Mouse (Mus musculus) lung, postnatal 0 days (tissue): ENCODE measurements around the gene Senp6. TPM values are rescaled to one million over a fixed set of nuclear protein-coding genes. Genes with fewer than 3 reads are reported as not detected.

Experiments
- ATAC-seq: fragments of 200-750 bp; cut with Nextera tagmentation; 2 replicates; pipeline ENCODE4 v1.8.0; 2017; ENCODE audit warnings: moderate library complexity
- DNase-seq: peaks from one replicate; pipeline ENCODE4 v3.0.0-alpha.2; 2016; ENCODE audit warnings: low spot score
- H3K27ac ChIP-seq: fragments of 300-500 bp; sonication (generic); 2 replicates; pipeline ENCODE4 v1.5.1; 2014; ENCODE audit warnings: antibody characterized with exemption, mild to moderate bottlenecking, low read length, mixed read lengths
- H3K27me3 ChIP-seq: fragments of 300-500 bp; sonication (generic); replicated peaks from 2 replicates; pipeline ENCODE4 v1.6.1; 2014; ENCODE audit warnings: low read length, mixed read lengths; ENCODE audit not compliant: insufficient read depth
- H3K36me3 ChIP-seq: fragments of 300-500 bp; sonication (generic); 2 replicates; pipeline ENCODE4 v1.6.1; 2014; ENCODE audit warnings: low read length, mixed read lengths; ENCODE audit not compliant: insufficient read depth
- H3K4me1 ChIP-seq: fragments of 300-500 bp; sonication (generic); 2 replicates; pipeline ENCODE4 v1.6.1; 2014; ENCODE audit warnings: antibody characterized with exemption, low read depth, low read length, mixed read lengths; ENCODE audit not compliant: insufficient read depth
- H3K4me2 ChIP-seq: fragments of 300-500 bp; sonication (generic); replicated peaks from 2 replicates; pipeline ENCODE4 v1.6.1; 2014; ENCODE audit warnings: low read depth, mild to moderate bottlenecking, low read length, moderate library complexity, mixed read lengths
- H3K4me3 ChIP-seq: fragments of 300-500 bp; sonication (generic); 2 replicates; pipeline ENCODE4 v1.5.1; 2014; ENCODE audit warnings: low read depth, low read length
- H3K9ac ChIP-seq: fragments of 300-500 bp; sonication (generic); replicated peaks from 2 replicates; pipeline ENCODE4 v1.6.1; 2014; ENCODE audit warnings: low read depth, mild to moderate bottlenecking
- H3K9me3 ChIP-seq: fragments of 300-500 bp; sonication (generic); 2 replicates; pipeline ENCODE4 v1.6.1; 2016; ENCODE audit warnings: low read length, mixed read lengths
- CTCF ChIP-seq: IDR thresholded peaks from 2 replicates; pipeline ENCODE4 v1.5.1; 2016; ENCODE audit warnings: antibody characterized with exemption, mild to moderate bottlenecking
- EP300 ChIP-seq: IDR thresholded peaks from 2 replicates; pipeline ENCODE4 v1.6.1; 2016; ENCODE audit warnings: antibody characterized with exemption, mild to moderate bottlenecking, control low read depth
- WGBS: fragments of 180-500 bp; shearing (Covaris S2); extraction: QIAGEN DNeasy Blood & Tissue Kit; methylation state at CpG from one replicate; pipeline ENCODE4 v1.1.7; 2014; 5-methylcytosine and 5-hydroxymethylcytosine counted together
- polyA plus RNA-seq: library from polyadenylated mRNA; unstranded; fragments of >200 nt; fragmentation: Nextera tagmentation; extraction: Ambion mirVana; gene quantifications from 2 replicates; pipeline ENCODE4 v1.2.1, GENCODE M21; 2015

The Senp6 gene
- polyA plus RNA-seq, 1 experiment from 2014 or later: 48.4 TPM

GRCm38 (mm10) chr9:80164191-80164590, 97.5 kb downstream of the Senp6 start:
- Histone ChIP-seq H3K27ac (peak overlapping the region; percentile 93; the same call in 1 of the 2 replicates), H3K4me1 (peaks cover 5% of the 10 kb centered on the region; the same call in 1 of the 2 replicates), H3K4me2 (peak overlapping the region; percentile 67), H3K36me3 (no peaks in the 10 kb centered on the region), H3K9ac (no peak overlapping the region), H3K9me3 (no peaks in the 10 kb centered on the region), H3K4me3 (peak overlapping the region; percentile 78), H3K27me3 (no peaks in the 10 kb centered on the region)
- 2% methylated on average over 13 of the region's 13 CpGs for WGBS
- DNase-seq (no peak), ATAC-seq (peak; percentile 5)
- TF ChIP-seq EP300: no peak
- no peak for TF ChIP-seq CTCF

- H3K4me3 ChIP-seq: peak within 1 kb of the TSS; percentile 78
- 1% methylated on average over 65 of the region's 69 CpGs for WGBS
- H3K36me3 ChIP-seq: no peaks in the 10 kb centered on the region
- H3K4me2 ChIP-seq: peak within 1 kb of the TSS; percentile 67
- peaks cover 5% of the 10 kb centered on the region; the same call in 1 of the 2 replicates for H3K4me1 ChIP-seq
- no peaks in the 10 kb centered on the region for H3K27me3 ChIP-seq
- H3K27ac ChIP-seq: peak within 1 kb of the TSS; percentile 93
- no peaks in the 10 kb centered on the region for H3K9me3 ChIP-seq
- no peak for TF ChIP-seq EP300
- TF ChIP-seq CTCF: no peak
- peak; percentile 96 for DNase-seq
- ATAC-seq: peak; percentile 99
- H3K9ac ChIP-seq: peak within 1 kb of the TSS; percentile 91
Observed at GRCm38 (mm10) chr9:80164611-80165474, 98.1 kb downstream of the Senp6 start, which contains the start of gene Myo6. Myo6 (plus strand) TSS chr9:80165031.

- Histone ChIP-seq H3K27ac (peak overlapping the region; percentile 93), H3K4me3 (peak overlapping the region; percentile 78), H3K9ac (peak overlapping the region; percentile 91; the same call in 1 of the 2 replicates), H3K27me3 (no peaks in the 10 kb centered on the region), H3K36me3 (no peaks in the 10 kb centered on the region), H3K4me1 (peaks cover 5% of the 10 kb centered on the region; the same call in 1 of the 2 replicates), H3K9me3 (no peaks in the 10 kb centered on the region), H3K4me2 (peak overlapping the region; percentile 67)
- TF ChIP-seq CTCF: no peak
- no peak for TF ChIP-seq EP300
- DNase-seq (peak; percentile 22), ATAC-seq (no peak)
- 20% methylated on average over 9 of the region's 9 CpGs for WGBS
Observed at GRCm38 (mm10) chr9:80165690-80166089, 99.0 kb downstream of the Senp6 start.

- ATAC-seq: no peak
- Histone ChIP-seq H3K27me3 (no peaks in the 10 kb centered on the region), H3K4me2 (peak overlapping the region; percentile 67), H3K27ac (peak overlapping the region; percentile 93; the same call in 1 of the 2 replicates), H3K9ac (no peak overlapping the region), H3K36me3 (no peaks in the 10 kb centered on the region), H3K4me1 (peaks cover 5% of the 10 kb centered on the region; the same call in 1 of the 2 replicates), H3K4me3 (peak overlapping the region; percentile 78), H3K9me3 (no peaks in the 10 kb centered on the region)
- DNase-seq: peak; percentile 44
- 40% methylated on average over 6 of the region's 6 CpGs for WGBS
- no peak for TF ChIP-seq CTCF
- 0 out of 2 replicates have a peak, but pooled peaks have one; percentile 11 for TF ChIP-seq EP300
Observed at GRCm38 (mm10) chr9:80166425-80166824, 99.7 kb downstream of the Senp6 start.

GRCm38 (mm10) chr9:80167089-80167488, 100.4 kb downstream of the Senp6 start:
- TF ChIP-seq CTCF (no peak), EP300 (no peak)
- WGBS: 58% methylated on average over 4 of the region's 4 CpGs
- Histone ChIP-seq H3K4me3 (no peak overlapping the region), H3K9ac (no peak overlapping the region), H3K4me2 (no peak overlapping the region), H3K36me3 (no peaks in the 10 kb centered on the region), H3K9me3 (no peaks in the 10 kb centered on the region), H3K27ac (no peak overlapping the region), H3K27me3 (no peaks in the 10 kb centered on the region), H3K4me1 (peaks cover 5% of the 10 kb centered on the region; the same call in 1 of the 2 replicates)
- DNase-seq (no peak), ATAC-seq (no peak)

GRCm38 (mm10) chr9:80169551-80169950, 102.8 kb downstream of the Senp6 start:
- no peaks in the 10 kb centered on the region; the same call in none of the 2 replicates for H3K4me1 ChIP-seq
- H3K36me3 ChIP-seq: no peaks in the 10 kb centered on the region
- 90% methylated on average over 9 of the region's 9 CpGs for WGBS
- ATAC-seq: no peak
- H3K9me3 ChIP-seq: no peaks in the 10 kb centered on the region
- H3K4me3 ChIP-seq: no peak overlapping the region
- H3K9ac ChIP-seq: no peak overlapping the region
- no peak overlapping the region for H3K27ac ChIP-seq
- no peaks in the 10 kb centered on the region for H3K27me3 ChIP-seq
- TF ChIP-seq EP300 (no peak), CTCF (no peak)
- H3K4me2 ChIP-seq: no peak overlapping the region
- DNase-seq: no peak
